Mouse (Mus musculus) cortical plate, adult 2 months (tissue): ENCODE measurements around the gene Ak8.

Experiments used
- CTCF ChIP-seq: fragments of 200-500 bp; IDR thresholded peaks from 2 replicates; pipeline ENCODE4 v1.5.1; 2011; ENCODE audit warnings: mild to moderate bottlenecking, control low read depth, low read length; ENCODE audit not compliant: insufficient read depth; ENCODE audit errors: extremely low read depth
- POLR2A ChIP-seq: fragments of 200-500 bp; IDR thresholded peaks from 2 replicates; pipeline ENCODE4 v1.6.1; 2011; ENCODE audit warnings: mild to moderate bottlenecking, low read length, control low read depth; ENCODE audit not compliant: insufficient read depth; ENCODE audit errors: extremely low read depth

DNA sequence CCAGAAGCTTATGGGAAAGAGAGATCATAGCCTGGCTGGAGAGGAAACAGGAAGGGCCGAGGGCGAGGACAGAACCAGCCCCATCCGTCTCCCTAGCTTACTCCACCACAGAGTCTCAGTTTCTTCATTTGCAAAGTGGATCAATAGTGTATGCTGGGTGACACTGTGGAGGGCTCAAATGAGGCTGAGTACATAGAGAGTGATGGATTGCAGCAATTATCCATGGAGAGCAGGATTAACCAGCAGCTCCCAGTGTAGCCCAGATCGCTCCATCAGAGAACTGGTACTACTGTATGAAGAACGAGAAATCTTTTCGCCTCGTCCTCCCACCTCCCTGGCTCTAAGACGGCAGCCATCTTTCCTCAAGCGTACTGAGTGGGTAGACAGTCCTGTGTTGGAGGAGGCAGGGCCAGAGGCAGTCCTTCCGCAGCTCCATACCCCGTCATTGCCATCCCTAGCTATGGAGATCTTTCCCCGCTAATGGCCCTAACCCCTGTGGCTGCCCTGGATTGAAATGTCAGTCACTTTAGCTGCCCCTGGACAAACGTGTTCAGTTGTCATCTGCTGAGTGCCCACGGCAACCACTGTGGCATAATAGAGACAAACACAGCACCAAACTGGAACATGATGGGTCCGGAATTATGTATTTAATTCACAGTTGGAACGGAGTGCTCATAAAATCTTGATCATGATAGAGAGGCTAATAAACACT lies 86.5 kb downstream of the Ak8 start:
- no peak for TF ChIP-seq CTCF
- TF ChIP-seq POLR2A, result no peak
